Mouse (Mus musculus) liver, postnatal 0 days (tissue): Measurements from ENCODE around the gene S100pbp. TPM values are rescaled to one million over a fixed set of nuclear protein-coding genes. Genes with fewer than 3 reads are reported as not detected.

Source experiments
- ATAC-seq: fragments of 200-750 bp; cut with Nextera tagmentation; 2 replicates; pipeline ENCODE4 v1.8.0; 2017; ENCODE audit warnings: mild to moderate bottlenecking, moderate library complexity
- DNase-seq: peaks from one replicate; pipeline ENCODE4 v3.0.0-alpha.2; 2016
- H3K27ac ChIP-seq: fragments of 300-500 bp; sonication (generic); 2 replicates; pipeline ENCODE4 v1.5.1; 2014; ENCODE audit warnings: antibody characterized with exemption, moderate library complexity, mild to moderate bottlenecking, low read depth
- H3K27me3 ChIP-seq: fragments of 300-500 bp; sonication (generic); 2 replicates; pipeline ENCODE4 v1.6.1; 2014; ENCODE audit warnings: low read length, control low read depth, mixed read lengths; ENCODE audit not compliant: insufficient read depth
- H3K36me3 ChIP-seq: fragments of 300-500 bp; sonication (generic); replicated peaks from 2 replicates; pipeline ENCODE4 v1.6.1; 2014; ENCODE audit warnings: mild to moderate bottlenecking, control low read depth, low read length, moderate library complexity, mixed read lengths; ENCODE audit not compliant: insufficient read depth
- H3K4me1 ChIP-seq: fragments of 300-500 bp; sonication (generic); 2 replicates; pipeline ENCODE4 v1.6.1; 2014; ENCODE audit warnings: antibody characterized with exemption, mild to moderate bottlenecking, control low read depth; ENCODE audit not compliant: insufficient read depth
- H3K4me2 ChIP-seq: fragments of 300-500 bp; sonication (generic); 2 replicates; pipeline ENCODE4 v1.6.1; 2014; ENCODE audit warnings: low read depth, mild to moderate bottlenecking, low read length, moderate library complexity, mixed read lengths
- H3K4me3 ChIP-seq: fragments of 300-500 bp; sonication (generic); 2 replicates; pipeline ENCODE4 v1.5.1; 2014; ENCODE audit warnings: low read depth, low read length
- H3K9ac ChIP-seq: fragments of 300-500 bp; sonication (generic); replicated peaks from 2 replicates; pipeline ENCODE4 v1.6.1; 2014; ENCODE audit warnings: mild to moderate bottlenecking, moderate library complexity
- H3K9me3 ChIP-seq: fragments of 300-500 bp; sonication (generic); 2 replicates; pipeline ENCODE4 v1.6.1; 2016; ENCODE audit warnings: mild to moderate bottlenecking, control low read depth, low read length, mixed read lengths
- CTCF ChIP-seq: sonication (generic); IDR thresholded peaks from 2 replicates; pipeline ENCODE4 v1.5.1; 2016; ENCODE audit warnings: antibody characterized with exemption, low read depth
- EP300 ChIP-seq: IDR thresholded peaks from 2 replicates; pipeline ENCODE4 v1.6.1; 2016; ENCODE audit warnings: antibody characterized with exemption, low read depth, mild to moderate bottlenecking
- WGBS: fragments of 180-500 bp; shearing (Covaris S2); extraction: QIAGEN DNeasy Blood & Tissue Kit; methylation state at CpG from one replicate; pipeline ENCODE4 v1.1.7; 2014; ENCODE audit not compliant: insufficient replicate concordance; 5-methylcytosine and 5-hydroxymethylcytosine counted together
- polyA plus RNA-seq: library from polyadenylated mRNA; unstranded; fragments of >200 nt; fragmentation: Nextera tagmentation; extraction: Ambion mirVana; gene quantifications from 2 replicates; pipeline ENCODE4 v1.2.1, GENCODE M21; 2015

S100pbp gene
- polyA plus RNA-seq, 1 experiment from 2014 or later = 3.6 TPM

DNA sequence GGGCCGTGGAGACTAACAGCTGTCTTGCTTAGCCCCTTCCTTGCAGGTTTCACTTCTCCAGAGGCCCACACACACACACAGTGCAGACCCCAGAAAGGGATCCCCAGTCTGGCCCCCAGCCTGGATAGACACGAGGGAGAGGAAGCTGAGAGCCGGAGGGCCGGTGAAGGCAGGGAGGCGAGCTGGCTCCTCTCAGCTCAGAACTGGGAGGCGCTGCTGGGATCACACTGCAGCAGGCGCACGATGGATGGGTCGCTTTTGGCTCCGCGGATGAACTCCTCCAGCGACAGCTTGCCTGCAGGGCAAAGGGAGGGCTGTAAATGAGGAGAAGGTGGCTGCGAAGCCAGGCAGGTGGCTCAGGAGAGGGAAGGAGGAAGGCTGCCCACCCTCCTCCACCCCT, 77.3 kb downstream of the S100pbp start:
- H3K4me2 ChIP-seq = no peak overlapping the region
- no peak for TF ChIP-seq EP300
- no peak for TF ChIP-seq CTCF
- no peak overlapping the region for H3K9ac ChIP-seq
- no peak overlapping the region for H3K4me3 ChIP-seq
- WGBS = 76% methylated on average over 13 of the region's 13 CpGs
- H3K27me3 ChIP-seq = peaks cover 11% of the 10 kb centered on the region; the same call in 1 of the 2 replicates
- peaks cover 3% of the 10 kb centered on the region; the same call in 1 of the 2 replicates for H3K4me1 ChIP-seq
- H3K27ac ChIP-seq = no peak overlapping the region
- no peak for ATAC-seq
- H3K36me3 ChIP-seq = no peaks in the 10 kb centered on the region
- no peak for DNase-seq
- no peaks in the 10 kb centered on the region for H3K9me3 ChIP-seq

GRCm38 (mm10) chr4:129111350-129111749, 78.2 kb downstream of the S100pbp start:
- no peak overlapping the region for H3K9ac ChIP-seq
- WGBS = 54% methylated on average over 11 of the region's 11 CpGs
- H3K9me3 ChIP-seq = no peaks in the 10 kb centered on the region
- H3K4me3 ChIP-seq = no peak overlapping the region
- TF ChIP-seq EP300 = no peak
- TF ChIP-seq CTCF = peak; percentile 48
- ATAC-seq (peak; percentile 43; the same call in 1 of the 2 replicates), DNase-seq (no peak)
- H3K27ac ChIP-seq = no peak overlapping the region
- H3K36me3 ChIP-seq = no peaks in the 10 kb centered on the region
- H3K4me2 ChIP-seq = no peak overlapping the region
- H3K4me1 ChIP-seq = peaks cover 3% of the 10 kb centered on the region; the same call in 1 of the 2 replicates
- H3K27me3 ChIP-seq = peaks cover 9% of the 10 kb centered on the region; the same call in 1 of the 2 replicates

GRCm38 (mm10) chr4:129110804-129111203, 78.7 kb downstream of the S100pbp start:
- WGBS = 87% methylated on average over 6 of the region's 6 CpGs
- ATAC-seq (no peak), DNase-seq (no peak)
- H3K27ac ChIP-seq = no peak overlapping the region
- no peak overlapping the region for H3K9ac ChIP-seq
- H3K27me3 ChIP-seq = peaks cover 8% of the 10 kb centered on the region; the same call in 1 of the 2 replicates
- no peak overlapping the region for H3K4me3 ChIP-seq
- H3K4me2 ChIP-seq = no peak overlapping the region
- no peaks in the 10 kb centered on the region for H3K36me3 ChIP-seq
- H3K4me1 ChIP-seq = peaks cover 3% of the 10 kb centered on the region; the same call in 1 of the 2 replicates
- no peaks in the 10 kb centered on the region for H3K9me3 ChIP-seq
- no peak for TF ChIP-seq EP300

DNA sequence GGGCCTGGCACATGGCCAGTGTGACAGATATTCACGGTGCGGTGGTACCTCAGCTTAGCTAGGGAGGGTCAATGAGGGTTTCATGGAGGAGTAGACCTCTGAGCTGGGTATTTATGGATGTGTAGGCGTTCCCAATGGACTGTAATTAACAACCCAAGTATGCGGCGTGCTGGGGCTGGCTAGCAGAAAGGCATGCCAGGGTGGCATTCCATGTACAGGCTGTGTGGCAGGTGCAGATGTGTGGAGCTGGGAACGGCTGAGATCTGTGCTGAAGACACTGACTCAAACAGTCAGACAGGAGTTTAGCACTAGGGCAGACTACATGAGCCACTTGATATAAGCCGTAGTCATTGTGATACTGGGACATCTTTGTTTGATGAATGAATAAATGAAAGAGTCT, 80.9 kb downstream of the S100pbp start:
- H3K27me3 ChIP-seq = peaks cover 17% of the 10 kb centered on the region
- no peak overlapping the region for H3K9ac ChIP-seq
- no peaks in the 10 kb centered on the region for H3K9me3 ChIP-seq
- DNase-seq (no peak), ATAC-seq (no peak)
- WGBS = 90% methylated on average over 7 of the region's 7 CpGs
- peaks cover 3% of the 10 kb centered on the region; the same call in 1 of the 2 replicates for H3K4me1 ChIP-seq
- no peaks in the 10 kb centered on the region for H3K36me3 ChIP-seq
- H3K4me2 ChIP-seq = no peak overlapping the region
- H3K27ac ChIP-seq = no peak overlapping the region
- TF ChIP-seq EP300 (no peak), CTCF (no peak)
- no peak overlapping the region for H3K4me3 ChIP-seq

DNA sequence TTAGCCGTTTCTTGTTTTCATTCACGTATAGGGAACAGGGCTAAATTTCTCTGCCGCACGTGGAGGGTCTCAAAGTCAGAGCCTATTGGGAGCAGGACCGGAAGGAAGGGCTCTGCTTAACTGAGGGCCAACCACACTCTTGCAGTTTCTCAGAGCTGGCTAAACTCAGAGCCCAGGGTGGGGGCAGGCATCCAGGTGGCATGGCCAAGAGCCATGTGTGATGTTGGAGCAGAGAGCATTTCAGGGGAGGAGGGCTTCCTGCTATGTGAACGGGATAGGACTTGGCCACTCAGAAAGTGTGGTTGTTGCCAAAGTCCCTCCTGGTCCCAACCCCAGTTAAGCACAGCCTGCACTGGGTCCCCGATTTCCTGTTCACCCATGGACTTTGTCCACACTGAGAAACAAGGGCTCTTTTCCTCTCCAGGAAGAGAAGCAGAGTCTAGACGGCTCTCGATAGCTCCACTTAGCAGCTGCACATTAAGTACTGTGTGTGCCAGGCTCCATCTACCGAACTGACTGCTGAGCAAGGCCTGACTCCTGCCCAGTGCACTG, 82.1 kb downstream of the S100pbp start:
- TF ChIP-seq EP300 (no peak), CTCF (no peak)
- H3K27ac ChIP-seq = no peak overlapping the region
- no peaks in the 10 kb centered on the region for H3K9me3 ChIP-seq
- H3K4me1 ChIP-seq = peaks cover 3% of the 10 kb centered on the region; the same call in 1 of the 2 replicates
- H3K4me3 ChIP-seq = no peak overlapping the region
- no peak overlapping the region for H3K4me2 ChIP-seq
- H3K36me3 ChIP-seq = no peaks in the 10 kb centered on the region
- 56% methylated on average over 10 of the region's 10 CpGs for WGBS
- H3K27me3 ChIP-seq = peaks cover 17% of the 10 kb centered on the region
- no peak for ATAC-seq
- H3K9ac ChIP-seq = no peak overlapping the region
- no peak for DNase-seq

GRCm38 (mm10) chr4:129106073-129106472, 83.5 kb downstream of the S100pbp start:
- Histone ChIP-seq H3K4me2 (no peak overlapping the region), H3K9ac (no peak overlapping the region), H3K4me1 (peaks cover 3% of the 10 kb centered on the region; the same call in 1 of the 2 replicates), H3K4me3 (no peak overlapping the region), H3K9me3 (no peaks in the 10 kb centered on the region), H3K36me3 (no peaks in the 10 kb centered on the region), H3K27me3 (peaks cover 17% of the 10 kb centered on the region), H3K27ac (no peak overlapping the region)
- DNase-seq (no peak), ATAC-seq (no peak)
- TF ChIP-seq EP300 = no peak
- no peak for TF ChIP-seq CTCF
- 36% methylated on average over 9 of the region's 9 CpGs for WGBS
